Mouse (Mus musculus) cortical plate, adult 2 months (tissue): ENCODE measurements at regions not wholly inside any gene's neighbourhood (a gene's known extent, or its start where the extent isn't known, plus 50 kb on each side); places are given as distances from the start of the nearest gene placed in this dataset.
"Not testable (repeated sequence)": the region's sequence is repeated elsewhere in the genome, so short reads cannot be mapped to it uniquely, and the experiment has no call there.

Experiments
- H3K27ac ChIP-seq: fragments of 200-500 bp; 2 replicates; pipeline ENCODE4 v1.5.1; 2012; ENCODE audit warnings: low read length, control low read depth, inconsistent platforms; ENCODE audit not compliant: insufficient read depth
- H3K4me1 ChIP-seq: fragments of 200-500 bp; 2 replicates; pipeline ENCODE4 v1.6.1; 2011; ENCODE audit warnings: low read length; ENCODE audit not compliant: control insufficient read depth, insufficient read depth
- H3K4me3 ChIP-seq: fragments of 200-500 bp; 2 replicates; pipeline ENCODE4 v1.5.1; 2011; ENCODE audit warnings: mild to moderate bottlenecking, low read length, control low read depth; ENCODE audit not compliant: insufficient read depth
- CTCF ChIP-seq: fragments of 200-500 bp; IDR thresholded peaks from 2 replicates; pipeline ENCODE4 v1.5.1; 2011; ENCODE audit warnings: mild to moderate bottlenecking, control low read depth, low read length; ENCODE audit not compliant: insufficient read depth; ENCODE audit errors: extremely low read depth
- POLR2A ChIP-seq: fragments of 200-500 bp; IDR thresholded peaks from 2 replicates; pipeline ENCODE4 v1.6.1; 2011; ENCODE audit warnings: mild to moderate bottlenecking, low read length, control low read depth; ENCODE audit not compliant: insufficient read depth; ENCODE audit errors: extremely low read depth

GRCm38 (mm10) chr6:60657117-60657911 is 172.3 kb downstream of the Snca start:
- no peak overlapping the region for H3K27ac ChIP-seq
- H3K4me3 ChIP-seq = no peak overlapping the region
- H3K4me1 ChIP-seq = no peaks in the 10 kb centered on the region
- TF ChIP-seq CTCF = no peak
- TF ChIP-seq POLR2A = no peak

GRCm38 (mm10) chr6:60646983-60647617 is 182.6 kb downstream of the Snca start:
- H3K27ac ChIP-seq, H3K4me1 ChIP-seq: not testable (repeated sequence)

GRCm38 (mm10) chr6:60642251-60642650 is 187.4 kb downstream of the Snca start:
- TF ChIP-seq CTCF = no peak
- TF ChIP-seq POLR2A = no peak
- H3K4me3 ChIP-seq = no peak overlapping the region
- H3K27ac ChIP-seq = no peak overlapping the region
- H3K4me1 ChIP-seq = no peaks in the 10 kb centered on the region

More at GRCm38 (mm10) chr6:60646983-60647617, 182.6 kb downstream of the Snca start:
- not testable (repeated sequence) for H3K4me3 ChIP-seq

- H3K4me1 ChIP-seq = no peaks in the 10 kb centered on the region
- TF ChIP-seq POLR2A (no peak), CTCF (no peak)
- H3K27ac ChIP-seq = no peak overlapping the region
- H3K4me3 ChIP-seq = no peak overlapping the region
Observed at GRCm38 (mm10) chr6:60616313-60616712, 213.3 kb downstream of the Snca start.

GRCm38 (mm10) chr6:60600201-60600600 is 229.5 kb downstream of the Snca start:
- no peak for TF ChIP-seq POLR2A
- no peak for TF ChIP-seq CTCF
- Histone ChIP-seq H3K27ac (no peak overlapping the region), H3K4me1 (no peaks in the 10 kb centered on the region), H3K4me3 (no peak overlapping the region)

- Histone ChIP-seq H3K27ac (no peak overlapping the region), H3K4me3 (no peak overlapping the region), H3K4me1 (no peaks in the 10 kb centered on the region)
- TF ChIP-seq POLR2A (no peak), CTCF (peak; percentile 29; the same call in 1 of the 2 replicates)
Observed at GRCm38 (mm10) chr6:60564261-60564660, 265.4 kb downstream of the Snca start.

- no peak for TF ChIP-seq POLR2A
- peak; percentile 41; the same call in 1 of the 2 replicates for TF ChIP-seq CTCF
- Histone ChIP-seq H3K4me1 (no peaks in the 10 kb centered on the region), H3K4me3 (no peak overlapping the region), H3K27ac (no peak overlapping the region)
Observed at GRCm38 (mm10) chr6:60555590-60556235, 273.9 kb downstream of the Snca start.
